ENCODE assay signal across 23 mouse cellular contexts in genomic region chr16:4175134-4175533, GRCm38 (mm10). TPM values are rescaled to one million over a fixed set of nuclear protein-coding genes. Genes with fewer than 3 reads are reported as not detected.
A peak's percentile ranks its signal among the peaks of the same experiment; 100 is the strongest.
DNase-seq lines count a peak whose midpoint lies in the region; ATAC-seq lines count a peak whose summit lies in the region.
"Had no signal": no experiment of that assay in that cellular context is flagged by ENCODE, and none has a peak within 500 bp of the region (broad histone marks: within the 10 kb centered on the region; RNA-seq: fewer than 3 reads in every experiment).

No protein-coding gene starts in this region.

- no peak overlapping the region for H3K4me3 ChIP-seq in liver, embryonic 11.5 days (ENCODE audit: low read depth, low read length)
- H3K4me3 ChIP-seq in liver, embryonic 13.5 days (replicated peaks) = no peak overlapping the region
- H3K4me3 ChIP-seq in liver, embryonic 16.5 days (ENCODE audit: low read depth, low read length) = no peak overlapping the region
- no peak overlapping the region for H3K4me3 ChIP-seq in kidney, embryonic 16.5 days (ENCODE audit: low read length)
- H3K4me3 ChIP-seq: forebrain, embryonic 12.5 days; forebrain, embryonic 15.5 days; heart, adult 2 months; heart, embryonic 10.5 days; heart, embryonic 13.5 days had no signal

- peaks cover 5% of the 10 kb centered on the region; the same call in 1 of the 2 replicates for H3K4me1 ChIP-seq in liver, embryonic 11.5 days (replicated peaks; ENCODE audit: control insufficient read depth, insufficient read depth, low read length)
- H3K4me1 ChIP-seq in liver, embryonic 13.5 days (replicated peaks) = peaks cover 25% of the 10 kb centered on the region
- peaks cover 8% of the 10 kb centered on the region for H3K4me1 ChIP-seq in liver, embryonic 16.5 days (ENCODE audit: control insufficient read depth, low read depth, low read length)
- no peaks in the 10 kb centered on the region for H3K4me1 ChIP-seq in kidney, embryonic 16.5 days (ENCODE audit: insufficient read depth, low read length)
- H3K4me1 ChIP-seq: forebrain, embryonic 12.5 days; forebrain, embryonic 15.5 days had no signal

- 98% methylated on average over 3 of the region's 3 CpGs for WGBS in liver, embryonic 11.5 days
- 50% methylated on average over 3 of the region's 3 CpGs for WGBS in liver, embryonic 13.5 days (ENCODE audit: insufficient replicate concordance)
- WGBS in liver, embryonic 16.5 days (ENCODE audit: insufficient replicate concordance) = 57% methylated on average over 3 of the region's 3 CpGs
- WGBS in kidney, embryonic 16.5 days = 94% methylated on average over 3 of the region's 3 CpGs

- no peak overlapping the region for H3K9ac ChIP-seq in liver, embryonic 11.5 days (ENCODE audit: low read depth, low read length)
- no peak overlapping the region for H3K9ac ChIP-seq in liver, embryonic 13.5 days
- H3K9ac ChIP-seq in liver, embryonic 16.5 days (ENCODE audit: low read depth, low read length) = no peak overlapping the region
- no peak overlapping the region for H3K9ac ChIP-seq in kidney, embryonic 16.5 days (replicated peaks; ENCODE audit: low read length)
- H3K9ac ChIP-seq: forebrain, embryonic 12.5 days; forebrain, embryonic 15.5 days; heart, embryonic 13.5 days; hindbrain, embryonic 14.5 days had no signal

- H3K4me2 ChIP-seq in liver, embryonic 11.5 days = no peak overlapping the region
- H3K4me2 ChIP-seq in liver, embryonic 13.5 days = no peak overlapping the region
- no peak overlapping the region for H3K4me2 ChIP-seq in liver, embryonic 16.5 days (ENCODE audit: low read depth, low read length)
- no peak overlapping the region for H3K4me2 ChIP-seq in kidney, embryonic 16.5 days (replicated peaks; ENCODE audit: low read depth, low read length)
- H3K4me2 ChIP-seq: forebrain, embryonic 12.5 days; forebrain, embryonic 15.5 days; heart, embryonic 13.5 days; hindbrain, embryonic 14.5 days had no signal

- no peaks in the 10 kb centered on the region for H3K27me3 ChIP-seq in liver, embryonic 11.5 days (replicated peaks; ENCODE audit: control insufficient read depth, insufficient read depth, low read length)
- H3K27me3 ChIP-seq in liver, embryonic 13.5 days = no peaks in the 10 kb centered on the region
- H3K27me3 ChIP-seq in liver, embryonic 16.5 days (ENCODE audit: control insufficient read depth, insufficient read depth, low read depth, low read length) = no peaks in the 10 kb centered on the region
- H3K27me3 ChIP-seq in kidney, embryonic 16.5 days (ENCODE audit: insufficient read depth, low read length) = no peaks in the 10 kb centered on the region
- H3K27me3 ChIP-seq: forebrain, embryonic 12.5 days; forebrain, embryonic 15.5 days; heart, embryonic 13.5 days; Patski had no signal

- peaks cover 7% of the 10 kb centered on the region; the same call in 1 of the 2 replicates for H3K36me3 ChIP-seq in liver, embryonic 11.5 days (ENCODE audit: control insufficient read depth, insufficient read depth, low read length)
- H3K36me3 ChIP-seq in liver, embryonic 13.5 days = peaks cover 19% of the 10 kb centered on the region
- H3K36me3 ChIP-seq in liver, embryonic 16.5 days (ENCODE audit: control insufficient read depth, insufficient read depth) = peaks cover 11% of the 10 kb centered on the region
- peaks cover 28% of the 10 kb centered on the region for H3K36me3 ChIP-seq in kidney, embryonic 16.5 days (ENCODE audit: insufficient read depth, low read length)

- no peaks in the 10 kb centered on the region for H3K9me3 ChIP-seq in liver, embryonic 11.5 days (ENCODE audit: control insufficient read depth, low read length)
- no peaks in the 10 kb centered on the region for H3K9me3 ChIP-seq in liver, embryonic 13.5 days (replicated peaks)
- H3K9me3 ChIP-seq in liver, embryonic 16.5 days (replicated peaks; ENCODE audit: control insufficient read depth, low read length) = no peaks in the 10 kb centered on the region
- no peaks in the 10 kb centered on the region for H3K9me3 ChIP-seq in kidney, embryonic 16.5 days (ENCODE audit: low read length)
- H3K9me3 ChIP-seq: forebrain, embryonic 12.5 days; forebrain, embryonic 15.5 days; heart, embryonic 10.5 days; heart, embryonic 13.5 days had no signal

- no peak overlapping the region for H3K27ac ChIP-seq in liver, embryonic 11.5 days (ENCODE audit: low read depth, low read length)
- H3K27ac ChIP-seq in liver, embryonic 13.5 days = peak overlapping the region; percentile 32; the same call in 1 of the 2 replicates
- no peak overlapping the region for H3K27ac ChIP-seq in liver, embryonic 16.5 days (ENCODE audit: low read length)
- H3K27ac ChIP-seq in kidney, embryonic 16.5 days (ENCODE audit: low read length) = no peak overlapping the region
- H3K27ac ChIP-seq: forebrain, embryonic 12.5 days; forebrain, embryonic 15.5 days; heart, adult 2 months; heart, embryonic 10.5 days; hindbrain, embryonic 14.5 days; hindbrain, postnatal 0 days had no signal

- DNase-seq in liver, embryonic 11.5 days (ENCODE audit: low spot score) = no peak
- peak; percentile 33 for DNase-seq in liver, embryonic 13.5 days
- no peak for DNase-seq in cerebellum, adult 11 months
- no peak for DNase-seq in adrenal gland, adult 8-10 months
- DNase-seq: adrenal gland, postnatal 14 days; cerebellum, adult 18-20 months; cerebellum, adult 9-10 months; cerebellum, postnatal 14 days; gastrocnemius, postnatal 10 days; gastrocnemius, postnatal 36 days; heart, adult 2 months; heart, postnatal 14 days; heart, postnatal 4 days had no signal

- peak; percentile 80 for ATAC-seq in liver, embryonic 11.5 days (replicated peaks; ENCODE audit: low FRiP score)
- ATAC-seq in liver, embryonic 13.5 days (ENCODE audit: low read depth) = peak; percentile 86
- peak; percentile 58 for ATAC-seq in liver, embryonic 16.5 days (ENCODE audit: low read depth)
- no peak for ATAC-seq in kidney, embryonic 16.5 days (ENCODE audit: low FRiP score, low TSS enrichment)
- ATAC-seq: forebrain, embryonic 15.5 days; hindbrain, postnatal 0 days; inflammation-experienced regulatory T-cells, adult 6 months; Patski had no signal

RNA-seq across cellular contexts. Expression of gene Crebbp, which starts 38.7 kb away (rescaled TPM):
- polyA plus RNA-seq in liver, embryonic 11.5 days (2014; fragmentation: Nextera tagmentation; extraction: Ambion mirVana) = 16.5 and 20.0 TPM in 2 replicates
- polyA plus RNA-seq in liver, embryonic 13.5 days (2015; fragmentation: Nextera tagmentation; extraction: Ambion mirVana) = 8.8 and 9.1 TPM in 2 replicates
- 8.0 and 8.7 TPM in 2 replicates for polyA plus RNA-seq in liver, embryonic 16.5 days (2015; fragmentation: Nextera tagmentation; extraction: Ambion mirVana)
- 31.2 and 35.3 TPM in 2 replicates for polyA plus RNA-seq in kidney, embryonic 16.5 days (2015; fragmentation: Nextera tagmentation; extraction: Ambion mirVana)
- 10 to 100 TPM; 47.8 to 76.1 (median 57.0) TPM for total RNA-seq in adrenal gland, adult 8-10 months (2022)
